Mouse (Mus musculus): ENCODE results near the gene 1700020L24Rik.

Gene 1700020L24Rik

GRCm38 (mm10) chr11:83473235-83474016 is 35.9 kb downstream of the 1700020L24Rik start:
- DNase-seq (ENCODE audit: low read depth), result peak; percentile 51
